Mouse (Mus musculus): Measurements from ENCODE around the gene Gprin3.
A peak's percentile ranks its signal among the peaks of the same experiment; 100 is the strongest.

Gprin3 gene

DNA sequence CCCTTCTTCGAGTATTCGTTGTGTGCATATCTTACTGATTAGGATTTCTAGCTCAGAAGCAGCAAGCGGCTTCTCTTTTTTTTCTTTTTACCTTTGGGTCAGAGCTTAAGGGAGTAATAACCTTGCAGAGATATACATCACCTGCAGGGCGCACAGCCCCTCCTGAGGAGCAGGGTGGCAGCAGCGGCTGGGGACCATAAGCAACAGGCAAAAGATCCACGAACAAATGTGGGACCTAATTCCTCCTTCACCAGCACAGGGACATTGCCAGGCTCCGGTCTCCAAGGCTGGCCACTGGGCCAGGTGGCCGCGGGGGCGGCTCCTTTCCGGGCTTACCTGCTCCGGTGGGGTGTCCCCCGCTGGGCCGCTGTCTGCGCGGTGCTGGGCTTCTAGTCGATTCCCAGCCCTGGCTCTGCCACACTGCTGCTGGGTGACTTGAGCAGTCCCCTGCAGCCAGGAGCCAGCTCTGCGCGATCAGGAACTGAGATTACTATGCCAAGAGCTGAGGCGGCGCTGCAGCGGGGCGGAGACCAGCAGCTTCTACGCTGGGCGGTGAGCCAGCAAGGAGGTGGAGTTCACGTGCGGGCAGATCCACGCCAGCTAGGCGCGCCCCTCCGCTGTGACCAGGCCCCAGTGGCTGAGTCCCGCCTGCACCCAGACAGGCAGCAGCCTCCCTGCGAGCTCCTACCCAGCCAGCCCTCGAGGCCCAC lies at the start of gene Gprin3:
Gprin3 (minus strand) TSS at position 471 of the 710 bp plus-strand sequence.
- DNase-seq = peak; percentile 92

DNA sequence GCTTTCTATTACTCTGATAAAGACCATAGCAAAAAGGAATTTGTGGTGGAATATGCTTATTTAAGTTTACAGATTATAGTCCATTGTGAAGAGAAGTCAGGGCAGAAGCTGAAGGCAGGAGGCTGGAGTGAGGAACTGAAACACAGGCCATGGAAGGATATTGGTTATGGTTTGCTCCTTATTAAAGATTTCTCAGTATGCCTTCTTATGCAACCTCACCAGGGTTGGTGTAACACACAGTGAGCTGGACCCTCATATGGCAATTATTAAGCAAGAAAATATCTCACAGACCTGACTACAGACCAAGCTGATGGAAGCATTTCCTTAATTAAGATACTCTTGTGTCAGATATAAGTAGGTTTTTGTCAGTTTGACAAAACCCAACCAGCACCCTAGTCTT lies 32.8 kb upstream of the Gprin3 start:
- DNase-seq = no peak

DNA sequence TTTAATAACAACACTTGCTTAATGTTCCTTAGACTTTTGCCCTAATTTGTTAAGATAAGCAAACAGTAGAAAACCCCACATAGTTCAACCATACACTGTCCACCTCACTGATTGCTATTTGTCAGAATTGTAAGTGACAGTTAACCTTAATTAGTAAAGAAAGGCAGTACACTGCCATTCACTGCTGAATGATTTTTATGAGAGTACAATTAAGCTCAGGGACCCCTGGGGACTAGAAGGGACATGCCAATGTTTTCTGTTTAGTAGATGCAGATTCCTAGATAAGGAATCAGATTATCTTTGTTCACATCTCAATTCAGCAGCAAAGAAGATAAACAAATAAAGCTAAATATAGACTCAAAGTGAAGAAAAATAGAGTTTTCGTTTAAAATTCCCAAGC lies 30.0 kb upstream of the Gprin3 start:
- no peak for DNase-seq

DNA sequence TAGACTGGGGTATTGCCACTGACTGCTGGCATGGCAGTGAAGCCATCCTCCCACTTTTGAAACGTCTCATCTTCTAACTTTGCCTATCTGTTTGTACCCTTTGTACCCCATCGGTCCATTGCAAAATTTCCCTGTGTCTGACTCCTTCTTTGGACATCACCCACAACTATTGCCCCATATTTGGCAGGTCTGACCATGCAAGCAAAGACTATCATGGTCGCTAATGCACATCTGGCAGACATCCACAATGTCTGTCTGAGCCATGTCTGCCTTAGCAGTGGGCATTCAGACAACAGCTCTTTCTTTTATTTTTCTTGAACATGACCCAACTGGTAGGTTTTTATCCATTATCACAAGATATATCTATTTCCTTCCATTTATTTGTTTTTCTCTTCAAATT lies 25.3 kb upstream of the Gprin3 start:
- no peak for DNase-seq

DNA sequence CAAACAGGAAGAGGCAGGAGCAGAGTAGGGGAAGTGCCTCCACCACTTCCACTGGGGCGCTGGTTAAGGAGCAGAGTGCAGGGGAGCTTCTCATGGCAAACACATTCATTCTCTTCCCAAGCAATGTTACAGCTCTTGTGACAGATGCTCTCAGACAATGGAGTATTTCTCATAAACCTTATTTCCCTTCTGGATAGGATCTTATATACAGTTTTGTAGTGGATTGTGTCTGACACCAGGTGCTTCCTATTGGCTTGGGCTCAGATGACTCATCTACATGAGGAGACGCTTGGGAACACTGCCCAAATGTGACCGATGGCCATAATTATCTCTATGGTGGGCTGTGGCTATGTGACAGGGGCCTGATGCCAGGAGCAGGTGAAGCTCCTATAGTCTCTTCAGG lies 19.0 kb upstream of the Gprin3 start:
- DNase-seq = peak; percentile 55

DNA sequence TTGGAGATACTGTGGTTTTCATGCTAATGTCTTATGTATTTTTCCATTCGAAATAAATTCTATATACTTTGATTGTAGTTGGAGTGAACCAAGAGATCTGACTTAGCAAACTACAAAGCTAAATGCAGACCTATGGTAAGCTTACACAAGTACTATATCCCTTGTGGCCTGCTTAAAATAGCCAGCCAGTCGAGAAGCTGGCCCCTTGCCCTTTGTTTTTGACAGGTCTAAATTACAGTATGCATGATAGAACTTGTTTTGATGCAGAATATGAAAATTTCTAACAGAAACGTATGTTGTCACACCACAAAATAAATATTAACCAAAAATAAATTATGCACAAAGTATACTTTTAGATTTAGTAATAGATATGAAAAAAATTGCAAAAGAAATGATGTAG lies 9.8 kb upstream of the Gprin3 start:
- DNase-seq = no peak

DNA sequence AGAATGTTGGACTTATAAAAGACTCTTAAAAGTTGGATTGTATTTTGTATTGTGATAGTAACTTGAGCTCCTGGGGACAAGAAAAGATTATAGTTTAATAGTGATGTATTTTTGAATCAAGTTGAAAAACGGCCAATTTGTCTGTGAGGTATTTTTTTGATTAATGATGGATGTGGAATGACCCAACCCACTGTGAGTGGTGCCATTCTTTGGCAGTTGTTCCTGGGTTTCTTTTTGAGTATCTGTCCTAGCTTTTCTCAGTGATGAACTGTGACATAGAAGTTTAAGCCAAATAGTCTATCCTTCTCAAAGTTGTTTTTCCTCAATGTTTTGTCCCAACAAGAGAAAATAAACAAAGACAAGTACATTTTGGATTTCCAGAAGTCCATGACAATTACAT lies 7.0 kb upstream of the Gprin3 start:
- DNase-seq = no peak

DNA sequence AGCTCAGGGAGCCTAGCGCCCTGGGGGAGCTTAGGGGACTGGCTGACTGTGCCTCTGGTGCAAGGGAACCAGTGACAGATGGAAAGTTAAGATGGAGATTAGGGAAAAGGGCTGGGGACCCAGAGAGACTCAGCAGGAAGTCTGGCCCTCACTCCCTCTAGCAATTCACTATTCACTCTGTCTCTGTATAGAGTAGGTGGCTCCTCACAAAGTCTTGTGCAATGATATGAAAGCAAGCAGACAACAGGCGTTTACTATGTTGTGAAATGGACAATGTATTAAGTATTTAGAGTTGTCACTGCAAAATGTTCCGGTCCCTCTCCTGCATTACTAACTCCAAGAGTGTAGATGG lies 416 bp upstream of the Gprin3 start:
- no peak for DNase-seq

DNA sequence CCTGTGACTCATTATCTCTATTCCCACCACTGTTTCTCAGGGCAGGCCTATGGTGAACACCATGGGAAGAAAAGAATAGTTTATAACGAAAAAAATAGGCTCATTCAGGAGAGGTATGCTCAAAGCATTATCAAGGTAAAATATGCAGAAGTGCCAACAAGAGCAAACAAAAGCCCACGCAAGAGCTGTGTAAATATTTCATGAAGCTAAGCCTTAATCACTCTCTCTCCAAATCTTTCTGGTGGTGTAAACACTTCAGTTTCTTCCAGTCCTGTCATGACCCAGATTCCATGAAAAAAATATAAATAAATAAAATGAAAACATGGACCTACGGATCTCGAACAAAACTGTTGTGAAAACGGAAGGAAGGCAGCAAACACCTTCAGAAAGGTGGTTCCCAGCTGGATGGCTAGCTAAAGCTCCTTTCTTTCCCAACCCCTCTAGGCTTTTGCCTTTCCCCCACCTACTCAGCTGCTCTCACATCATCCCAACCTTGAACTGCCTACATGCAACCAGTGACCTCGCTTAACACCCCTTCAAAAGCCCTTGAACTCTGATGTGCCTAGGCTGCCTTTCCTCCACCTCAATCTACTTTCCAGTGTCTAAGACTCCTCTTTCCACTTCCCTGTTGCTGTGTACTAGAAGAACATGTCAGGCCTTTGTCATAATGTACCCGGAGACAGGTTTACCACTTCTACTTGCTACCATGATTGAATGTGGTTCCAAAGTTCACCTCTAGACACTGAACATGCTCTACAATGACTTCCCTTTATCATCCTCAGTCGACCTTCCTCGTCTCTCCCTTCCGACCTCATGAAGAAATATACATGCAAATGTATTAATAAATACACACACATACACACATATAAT lies 988 bp downstream of the Gprin3 start:
- DNase-seq = peak; percentile 34

DNA sequence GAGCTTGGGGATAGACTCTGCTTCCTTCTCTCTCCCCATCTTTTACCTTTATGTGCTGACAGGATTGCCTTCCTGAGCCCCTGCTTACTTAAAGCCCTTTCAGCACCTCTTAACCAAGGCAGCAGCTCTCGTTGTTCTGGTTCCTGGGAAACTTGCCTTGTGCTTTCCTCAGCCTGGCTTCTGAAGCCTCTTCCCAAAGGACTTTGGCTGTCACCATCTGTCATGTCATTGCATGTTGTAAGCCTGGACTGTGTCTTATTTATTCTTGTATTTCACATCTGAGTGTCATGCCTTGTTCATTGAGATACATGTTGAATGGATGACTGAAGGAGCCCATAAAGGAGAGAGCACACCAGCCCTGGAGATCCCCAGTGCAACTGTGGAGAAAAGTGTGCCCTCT lies 2.3 kb downstream of the Gprin3 start:
- no peak for DNase-seq

DNA sequence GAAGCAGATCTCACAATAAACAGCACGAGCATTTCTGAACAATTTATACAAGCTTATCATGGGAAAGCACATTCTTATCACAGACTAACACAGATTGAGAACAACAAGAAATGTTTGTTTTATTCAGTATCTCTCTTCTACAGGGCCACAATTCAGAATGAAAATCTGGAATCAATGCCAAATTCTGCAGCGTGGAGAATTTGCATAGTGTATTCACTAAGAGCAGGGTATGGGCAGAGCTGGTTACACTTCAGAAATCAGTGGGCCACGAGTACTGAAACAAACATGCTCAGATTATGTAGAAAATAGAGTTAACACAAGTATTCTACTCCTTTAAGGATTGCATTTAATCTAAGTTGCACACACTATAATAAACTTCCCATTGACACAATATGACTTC lies 6.8 kb downstream of the Gprin3 start:
- DNase-seq = no peak

DNA sequence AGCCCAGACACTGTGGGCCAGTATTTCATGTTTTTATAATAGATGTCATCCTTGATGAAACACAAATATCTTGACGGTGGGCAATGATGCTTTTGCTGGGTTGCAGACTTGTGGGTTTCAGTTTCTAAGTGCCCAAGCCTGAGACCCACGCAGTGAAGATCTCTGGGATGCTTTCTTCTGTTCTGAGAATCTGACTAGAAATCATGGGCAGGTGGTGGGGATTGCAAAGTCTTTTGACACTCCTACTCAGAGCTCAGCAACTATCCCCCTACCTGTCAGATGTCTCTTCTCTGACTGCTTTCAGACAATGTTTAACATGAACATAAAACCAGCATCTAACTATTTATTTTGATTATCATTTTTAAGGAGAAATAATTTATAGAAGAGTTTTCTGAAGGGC lies 7.4 kb downstream of the Gprin3 start:
- no peak for DNase-seq

DNA sequence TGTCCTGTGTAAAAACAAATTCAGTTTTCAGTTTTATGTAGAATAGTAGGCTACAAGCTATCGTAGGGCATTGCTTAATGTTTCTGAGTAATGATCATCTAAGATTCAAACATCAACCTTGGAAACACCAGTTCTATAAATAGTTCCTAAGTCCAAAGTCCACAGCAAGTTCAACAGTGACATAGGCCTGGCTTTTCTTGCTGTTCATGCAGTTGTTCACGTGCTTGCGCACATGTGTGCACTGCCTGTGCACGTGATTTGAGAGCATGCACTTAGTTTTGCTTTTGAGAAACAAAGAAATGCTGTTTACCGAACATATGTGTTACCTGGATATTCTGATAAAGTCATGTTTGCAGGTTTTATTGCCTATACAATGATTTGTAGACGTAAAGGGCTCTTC lies 11.3 kb downstream of the Gprin3 start:
- no peak for DNase-seq

DNA sequence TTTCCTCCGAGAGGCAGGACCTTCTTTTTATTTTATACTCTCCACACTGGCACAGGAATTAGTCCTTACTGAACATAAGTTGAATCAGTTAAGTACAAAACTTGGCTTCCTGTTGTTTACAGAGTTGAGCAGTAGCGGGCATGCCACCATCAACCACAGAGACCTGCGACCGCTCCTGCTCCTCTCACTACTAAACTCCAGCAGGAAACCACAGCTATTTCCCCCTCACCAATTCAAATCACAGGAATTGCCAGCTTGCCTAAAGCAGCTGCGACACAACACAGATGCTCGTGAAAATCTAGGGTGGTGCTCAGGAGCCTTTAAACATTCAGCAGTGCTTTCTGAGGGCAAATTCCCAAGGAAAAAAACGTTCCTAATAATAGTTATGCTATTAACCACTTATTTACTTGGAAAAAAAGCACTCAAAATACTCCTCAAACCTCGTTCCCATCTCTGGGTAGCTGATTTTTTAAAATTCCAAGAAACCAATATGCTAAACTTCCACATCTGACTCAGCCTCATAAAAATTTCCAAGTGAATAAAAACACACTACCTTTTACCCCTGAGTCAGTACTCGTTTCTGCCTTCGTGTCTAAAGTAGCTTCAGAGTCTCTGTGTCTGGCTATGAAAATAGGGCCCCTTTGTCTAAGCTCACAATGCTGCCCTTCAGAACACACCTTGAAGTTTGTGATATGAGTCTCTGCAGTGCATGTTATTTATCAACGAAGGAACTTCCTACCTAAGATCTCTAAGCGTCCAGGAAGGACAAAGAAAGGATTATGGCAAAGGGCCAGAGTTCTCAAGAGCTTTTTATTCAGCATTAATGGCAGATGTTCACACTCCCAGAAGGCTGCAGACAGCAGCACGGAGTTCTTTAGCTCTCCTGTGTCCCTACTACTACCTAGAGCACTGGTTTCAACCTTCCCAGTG lies 13.4 kb downstream of the Gprin3 start:
- DNase-seq = no peak

DNA sequence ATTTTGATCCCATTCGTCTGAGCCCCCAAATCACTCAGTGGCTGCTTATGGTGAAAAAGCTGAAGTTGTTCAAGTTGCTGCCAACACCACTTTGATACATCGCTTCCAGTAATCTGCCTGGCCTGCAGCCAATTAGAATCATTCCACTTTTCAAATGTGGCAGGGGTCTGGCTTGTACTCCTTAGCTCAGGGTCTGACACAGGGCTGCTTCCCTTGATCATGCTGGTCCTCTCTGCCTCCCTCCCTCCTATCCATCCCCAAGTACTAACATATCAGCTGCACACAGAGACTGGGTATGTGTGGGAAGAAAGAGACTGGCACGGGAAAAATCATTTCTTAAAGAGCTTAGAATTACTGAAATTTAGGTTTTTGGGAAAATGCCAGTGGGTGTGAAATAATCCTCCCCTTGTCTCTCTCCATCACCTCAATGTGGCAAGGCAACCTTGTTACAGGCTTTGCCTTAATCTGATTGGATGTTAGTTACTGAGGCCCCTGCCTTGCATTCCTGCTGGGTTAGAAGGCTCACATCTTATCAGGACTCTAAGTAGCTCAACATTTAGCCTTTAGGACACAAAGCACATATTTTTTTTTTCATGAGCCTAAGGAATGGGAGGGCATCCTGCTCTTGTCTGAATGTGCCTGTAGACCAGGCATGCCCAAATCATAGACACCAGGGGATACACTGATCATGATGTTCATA lies 16.9 kb downstream of the Gprin3 start:
- DNase-seq = no peak

DNA sequence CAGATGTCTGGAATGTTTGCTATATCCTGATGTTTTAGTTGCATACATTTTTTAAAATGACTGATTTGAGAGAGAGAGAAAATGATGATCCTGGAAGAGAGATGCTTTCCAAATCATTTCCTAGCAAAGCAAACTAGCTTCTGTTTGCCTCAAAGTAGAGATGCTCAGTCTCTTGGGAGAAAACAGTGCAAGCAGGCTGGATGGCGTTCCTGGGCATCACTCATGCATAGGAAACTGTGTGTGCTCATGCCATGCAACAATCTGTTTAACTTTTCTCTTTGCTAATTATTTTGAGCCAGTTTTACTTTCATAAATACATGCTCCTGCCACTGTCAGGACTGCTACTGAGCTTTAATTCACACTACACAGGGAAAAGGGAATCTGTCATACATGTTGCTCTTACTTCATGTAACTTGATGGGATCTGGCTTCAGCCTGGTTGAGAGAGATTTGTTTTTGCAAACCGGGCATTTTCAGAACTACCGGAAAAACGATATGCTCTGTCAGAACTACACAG lies 18.6 kb downstream of the Gprin3 start:
- no peak for DNase-seq

DNA sequence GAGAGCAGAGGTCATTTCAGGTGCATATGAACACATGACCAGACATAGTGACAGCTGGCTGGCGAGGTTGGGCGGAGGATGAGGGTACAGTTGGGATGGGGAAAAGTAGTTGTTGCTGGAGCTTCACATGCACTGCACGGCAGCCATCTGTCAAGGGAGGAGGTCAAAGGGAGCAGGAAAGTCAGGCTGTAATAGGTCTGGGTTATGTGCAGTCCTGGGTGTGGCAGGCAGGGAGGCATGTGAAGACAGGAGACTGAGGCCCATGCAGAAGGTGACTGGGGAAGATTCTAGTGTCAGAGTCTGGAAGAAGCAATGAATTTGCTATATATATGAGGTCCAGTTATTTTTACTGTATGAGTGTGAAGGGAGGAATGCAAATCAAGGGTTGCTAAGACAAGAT lies 35.9 kb downstream of the Gprin3 start:
- no peak for DNase-seq

DNA sequence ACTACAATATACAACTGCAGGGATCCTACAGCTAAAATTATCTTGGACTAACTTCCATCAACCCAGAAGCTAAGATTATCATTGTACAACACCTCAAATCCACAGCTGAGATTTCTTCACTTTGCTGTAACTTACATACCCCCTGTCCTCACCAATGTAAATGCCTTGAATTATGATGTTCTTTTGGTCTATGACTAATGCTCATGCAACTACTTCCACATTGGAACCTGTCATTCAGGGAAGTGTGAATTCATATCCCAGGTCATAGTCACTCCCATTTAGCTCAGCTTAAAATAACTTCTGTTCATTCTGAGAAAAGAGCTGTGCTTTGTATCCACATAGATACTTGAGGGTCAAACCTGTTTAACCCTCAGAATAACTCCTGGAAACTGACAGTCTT lies 60.8 kb downstream of the Gprin3 start:
- DNase-seq = no peak

DNA sequence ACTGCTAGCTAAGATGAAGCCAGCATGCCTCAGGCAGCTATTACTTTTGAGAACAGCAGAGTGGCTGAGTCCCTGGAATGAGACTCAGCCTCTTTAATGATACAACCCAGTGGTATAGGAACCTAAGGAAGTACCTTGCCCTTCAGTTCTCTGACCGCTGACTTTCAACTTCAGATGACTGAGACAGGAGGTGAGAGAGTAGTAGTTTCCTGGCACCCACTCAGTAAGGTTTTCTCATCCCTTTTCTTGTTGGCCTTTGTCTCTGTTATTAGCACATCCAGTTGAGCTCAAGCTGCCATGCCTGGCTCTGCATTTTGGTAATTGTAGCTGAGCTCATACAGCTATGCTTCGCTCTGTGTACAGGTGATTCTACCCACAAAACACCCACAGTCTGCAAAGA lies 62.8 kb downstream of the Gprin3 start:
- DNase-seq = no peak

DNA sequence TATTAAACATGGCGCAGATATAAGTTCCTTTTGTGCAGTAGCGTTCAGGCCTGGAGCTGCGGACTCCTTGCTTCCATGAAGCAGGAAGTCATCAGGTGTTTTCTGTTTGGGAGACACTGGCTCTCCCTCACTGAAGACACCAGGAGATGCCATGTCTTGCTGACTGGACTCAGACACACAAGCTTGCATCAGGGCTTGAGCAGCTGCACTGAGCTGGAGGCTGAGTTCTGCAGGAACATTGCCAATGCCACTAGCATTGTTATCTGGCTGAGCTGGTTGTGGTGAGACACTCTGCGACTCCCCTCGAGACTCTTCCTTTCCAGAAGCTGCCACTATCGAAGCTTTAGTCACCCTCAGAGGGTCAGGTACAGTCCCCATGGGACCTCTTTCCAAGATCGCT lies 71.2 kb downstream of the Gprin3 start:
- no peak for DNase-seq

DNA sequence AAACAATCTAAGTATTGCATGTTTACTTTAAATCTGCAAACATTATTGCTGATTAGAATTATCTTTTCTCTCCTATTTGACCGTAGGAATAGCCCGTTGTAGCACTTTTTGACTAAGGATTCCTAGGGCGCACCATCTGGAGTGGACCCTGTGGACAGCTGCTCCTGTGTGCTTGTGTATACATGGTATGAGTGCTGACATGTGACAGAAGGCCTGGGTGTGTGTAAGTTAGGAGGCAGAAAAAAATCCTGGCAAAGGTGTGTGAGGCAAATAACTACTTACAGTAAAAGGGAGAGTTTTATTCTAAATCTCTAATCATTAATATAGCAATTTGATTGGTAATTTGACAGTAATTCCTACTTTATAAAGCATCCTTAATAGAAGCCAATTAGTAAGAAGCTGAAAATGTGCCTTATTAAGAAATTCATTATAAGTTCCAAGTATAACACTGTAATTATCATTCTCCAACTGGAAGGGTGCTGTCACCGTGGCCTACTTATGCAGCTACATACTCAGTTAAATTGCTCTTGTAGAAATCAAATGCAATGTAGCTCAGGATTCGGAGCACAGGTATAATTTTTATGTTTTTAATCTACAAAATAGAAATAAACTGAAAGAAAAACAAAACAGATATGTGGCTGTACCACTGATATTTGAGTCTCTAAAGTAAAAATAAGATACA lies 74.8 kb downstream of the Gprin3 start:
- DNase-seq = peak; percentile 62

DNA sequence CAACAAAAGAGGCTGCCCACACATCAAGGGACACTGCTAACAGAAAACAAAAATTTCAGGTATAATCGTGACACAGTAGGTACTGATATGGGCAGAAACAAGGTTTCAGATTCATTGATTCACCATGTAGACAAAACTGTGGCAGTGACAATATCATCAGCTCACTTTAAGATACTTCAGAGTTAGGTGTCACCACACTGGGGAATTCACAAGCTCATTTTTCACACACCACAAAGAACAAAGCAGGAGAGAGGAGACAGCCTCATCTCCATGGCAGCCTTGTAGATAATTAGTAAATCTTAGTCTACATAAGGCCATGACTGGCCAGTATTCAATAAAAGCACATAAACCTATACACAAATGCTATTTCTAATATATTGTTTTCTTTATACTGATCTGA lies 77.4 kb downstream of the Gprin3 start:
- no peak for DNase-seq
